Mouse (Mus musculus): ENCODE data around the gene Setd7. TPM values are rescaled to one million over a fixed set of nuclear protein-coding genes. Genes with fewer than 3 reads are reported as not detected.

Gene Setd7
- polyA plus RNA-seq, 1 experiment from 2014 or later, result 3.9 TPM

DNA sequence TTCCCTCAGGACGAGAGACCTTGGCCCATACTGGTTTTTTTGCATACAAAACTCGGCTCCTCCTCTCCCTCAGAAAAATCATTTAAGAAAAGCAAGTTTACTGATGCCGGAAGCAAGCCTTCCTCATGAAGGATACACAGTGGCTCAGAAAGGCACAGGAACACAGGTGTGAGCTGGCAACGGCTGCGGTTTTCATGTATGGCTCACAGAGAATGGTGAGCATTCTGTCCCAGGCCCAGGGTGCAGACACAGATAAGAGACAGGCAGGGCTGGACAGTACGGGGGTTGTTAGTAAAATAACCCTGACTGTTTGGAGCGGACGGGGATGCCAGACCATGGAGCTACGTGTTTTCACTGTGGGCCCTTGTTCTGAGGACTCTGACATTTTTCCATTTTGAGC lies 6.6 kb downstream of the Setd7 start:
- WGBS, result 85% methylated on average over 9 of the region's 9 CpGs
- no peak for ATAC-seq (ENCODE audit: low FRiP score)
- Histone ChIP-seq H3K4me1 (replicated peaks) (peaks cover 50% of the 10 kb centered on the region), H3K36me3 (peaks cover 13% of the 10 kb centered on the region), H3K9me3 (no peaks in the 10 kb centered on the region), H3K27me3 (no peaks in the 10 kb centered on the region), H3K27ac (peak overlapping the region; percentile 58; the same call in 1 of the 2 replicates), H3K4me3 (no peak overlapping the region), H3K4me2 (no peak overlapping the region), H3K9ac (0 out of 2 replicates have a peak overlapping the region, but pooled peaks have one; percentile 1)

DNA sequence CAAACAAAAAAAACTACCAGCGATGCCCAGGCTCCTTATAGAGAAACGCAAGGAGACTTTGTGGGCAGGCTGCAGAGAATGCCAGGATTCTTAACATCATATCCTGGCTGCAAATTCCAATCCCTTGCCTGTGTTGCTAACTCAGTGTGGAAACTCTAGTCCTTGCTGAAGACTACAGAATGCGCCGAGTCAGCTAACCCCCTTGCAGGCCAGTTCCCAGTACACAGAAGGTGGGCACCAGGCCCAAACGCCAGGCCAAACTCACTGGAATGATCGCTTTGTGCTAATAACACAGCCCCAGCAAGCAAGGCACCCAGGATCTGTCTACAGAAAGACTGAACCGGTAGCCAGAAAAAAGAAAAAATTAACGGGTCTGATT lies 7.2 kb downstream of the Setd7 start:
- Histone ChIP-seq H3K4me2 (no peak overlapping the region), H3K9ac (no peak overlapping the region; the same call in 1 of the 2 replicates), H3K4me3 (no peak overlapping the region), H3K4me1 (replicated peaks) (peaks cover 44% of the 10 kb centered on the region), H3K36me3 (peaks cover 16% of the 10 kb centered on the region), H3K27me3 (no peaks in the 10 kb centered on the region), H3K9me3 (no peaks in the 10 kb centered on the region), H3K27ac (peak overlapping the region; percentile 52; the same call in 1 of the 2 replicates)
- no peak; the same call in 1 of the 2 replicates for ATAC-seq (ENCODE audit: low FRiP score)
- 64% methylated on average over 8 of the region's 8 CpGs for WGBS

DNA sequence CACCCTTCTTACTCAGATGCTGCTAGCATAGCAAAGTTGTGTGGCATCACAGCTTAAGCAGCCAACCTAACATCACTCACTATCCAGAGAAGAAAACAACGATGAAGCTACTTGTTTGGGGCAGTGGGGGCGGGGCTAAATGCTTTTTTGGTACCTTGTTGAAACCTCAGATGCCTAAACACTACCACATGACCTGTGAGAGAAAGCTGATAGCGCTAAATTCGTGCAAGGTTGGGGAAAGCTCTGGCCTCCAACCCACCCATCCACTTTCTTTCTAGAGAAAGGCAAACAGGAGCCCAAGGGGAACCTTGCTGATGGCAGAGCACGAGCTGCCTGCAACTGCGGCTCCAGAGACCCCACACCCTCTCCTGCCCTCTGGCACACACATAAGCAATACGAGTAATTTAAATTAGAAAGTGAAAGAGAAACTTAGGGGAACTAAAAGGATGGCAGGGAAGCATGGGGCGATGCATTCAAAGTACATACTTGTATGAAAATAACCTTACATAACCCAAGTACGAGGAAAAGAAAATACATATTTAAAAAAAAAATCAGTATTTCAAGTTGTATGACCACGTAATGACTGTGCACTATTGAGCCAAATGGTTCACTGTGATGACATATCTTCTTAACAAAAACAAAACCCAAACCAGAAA lies 7.7 kb downstream of the Setd7 start:
- Histone ChIP-seq H3K9ac (no peak overlapping the region; the same call in 1 of the 2 replicates), H3K4me2 (0 out of 2 replicates have a peak overlapping the region, but pooled peaks have one; percentile 2), H3K4me1 (replicated peaks) (peaks cover 39% of the 10 kb centered on the region), H3K4me3 (no peak overlapping the region), H3K9me3 (no peaks in the 10 kb centered on the region), H3K27ac (peak overlapping the region; percentile 52; the same call in 1 of the 2 replicates), H3K36me3 (peaks cover 16% of the 10 kb centered on the region), H3K27me3 (no peaks in the 10 kb centered on the region)
- WGBS, result 61% methylated on average over 10 of the region's 10 CpGs
- no peak for ATAC-seq (ENCODE audit: low FRiP score)

DNA sequence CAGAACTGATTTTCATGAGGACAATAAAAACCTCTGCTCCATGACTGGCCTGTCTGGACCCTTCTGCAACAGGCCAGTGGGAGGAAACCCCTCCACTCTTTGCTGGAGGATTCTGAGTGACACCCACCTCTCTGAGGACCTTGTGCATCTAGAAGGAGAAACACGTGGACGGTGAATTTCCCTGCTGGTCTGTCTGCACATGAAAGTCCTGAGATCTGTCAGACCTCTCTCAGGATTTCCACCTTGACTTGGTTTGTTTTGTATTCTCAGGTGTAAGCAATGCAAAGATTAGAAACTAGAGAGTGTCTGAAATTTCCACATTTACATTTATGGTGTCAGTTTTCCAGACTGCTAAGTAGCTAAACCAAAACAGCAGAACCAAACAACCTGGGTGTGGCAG lies 8.5 kb downstream of the Setd7 start:
- Histone ChIP-seq H3K9me3 (no peaks in the 10 kb centered on the region), H3K4me2 (no peak overlapping the region), H3K27me3 (no peaks in the 10 kb centered on the region), H3K4me1 (replicated peaks) (peaks cover 37% of the 10 kb centered on the region), H3K9ac (no peak overlapping the region), H3K27ac (no peak overlapping the region), H3K36me3 (peaks cover 20% of the 10 kb centered on the region), H3K4me3 (no peak overlapping the region)
- WGBS, result 70% methylated on average over 2 of the region's 2 CpGs
- ATAC-seq (ENCODE audit: low FRiP score), result no peak

DNA sequence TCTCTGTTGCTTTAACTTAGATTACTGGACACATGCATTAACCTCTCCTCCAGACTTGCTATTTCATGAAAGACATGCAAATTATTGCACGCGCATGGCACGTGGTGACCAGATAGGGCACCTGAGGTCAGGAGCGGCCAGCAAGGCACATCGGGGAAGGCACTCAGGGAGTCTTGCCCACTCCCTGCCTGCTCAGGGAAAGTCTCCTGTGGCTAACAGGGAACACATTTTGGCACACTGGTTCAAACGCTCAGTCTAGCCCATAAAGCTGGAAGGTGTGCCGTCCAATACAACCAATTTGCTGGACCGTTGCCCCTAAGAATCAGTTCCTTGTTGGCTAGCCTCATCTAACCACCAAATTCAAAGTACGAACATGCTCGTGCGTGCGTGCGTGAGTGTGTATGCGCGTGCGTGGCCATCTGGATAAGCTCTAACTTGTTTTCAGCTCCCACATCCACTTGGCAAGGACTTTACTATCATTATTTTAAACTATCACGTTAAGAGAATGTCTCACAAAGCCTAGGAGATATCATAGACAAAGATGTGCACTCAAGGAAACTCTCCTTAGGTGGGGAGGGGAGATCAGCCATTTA lies 11.6 kb downstream of the Setd7 start:
- peaks cover 24% of the 10 kb centered on the region for H3K36me3 ChIP-seq
- no peak overlapping the region for H3K27ac ChIP-seq
- no peak overlapping the region for H3K4me2 ChIP-seq
- peaks cover 26% of the 10 kb centered on the region for H3K4me1 ChIP-seq (replicated peaks)
- WGBS, result 96% methylated on average over 17 of the region's 17 CpGs
- H3K4me3 ChIP-seq, result no peak overlapping the region
- H3K9me3 ChIP-seq, result no peaks in the 10 kb centered on the region
- no peak overlapping the region for H3K9ac ChIP-seq
- no peaks in the 10 kb centered on the region for H3K27me3 ChIP-seq
- no peak for ATAC-seq (ENCODE audit: low FRiP score)

DNA sequence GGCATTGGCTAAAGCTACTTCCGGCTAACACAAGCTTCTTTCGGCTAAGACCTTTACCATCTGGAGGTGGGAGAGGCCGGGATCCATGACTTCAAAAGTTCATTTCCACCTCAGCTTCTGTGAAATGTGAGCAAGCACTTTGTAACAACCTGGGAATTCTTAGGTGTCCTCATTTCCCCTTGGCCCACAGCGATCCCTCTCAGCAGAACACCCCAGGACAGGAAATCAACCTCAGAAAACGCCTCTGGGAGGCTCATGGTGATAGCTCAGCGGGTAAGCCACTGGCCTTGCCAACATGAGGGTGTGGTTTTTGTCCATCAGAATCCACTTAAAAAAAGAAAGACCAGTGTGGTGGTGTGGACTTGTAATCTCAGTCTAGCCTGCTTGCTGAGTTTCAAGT lies 13.1 kb downstream of the Setd7 start:
- H3K4me1 ChIP-seq (replicated peaks), result peaks cover 12% of the 10 kb centered on the region
- no peak overlapping the region for H3K9ac ChIP-seq
- no peak overlapping the region for H3K27ac ChIP-seq
- no peaks in the 10 kb centered on the region for H3K9me3 ChIP-seq
- no peak for ATAC-seq (ENCODE audit: low FRiP score)
- no peaks in the 10 kb centered on the region for H3K27me3 ChIP-seq
- H3K36me3 ChIP-seq, result peaks cover 28% of the 10 kb centered on the region
- H3K4me2 ChIP-seq, result no peak overlapping the region
- H3K4me3 ChIP-seq, result no peak overlapping the region
- 88% methylated on average over 6 of the region's 6 CpGs for WGBS

DNA sequence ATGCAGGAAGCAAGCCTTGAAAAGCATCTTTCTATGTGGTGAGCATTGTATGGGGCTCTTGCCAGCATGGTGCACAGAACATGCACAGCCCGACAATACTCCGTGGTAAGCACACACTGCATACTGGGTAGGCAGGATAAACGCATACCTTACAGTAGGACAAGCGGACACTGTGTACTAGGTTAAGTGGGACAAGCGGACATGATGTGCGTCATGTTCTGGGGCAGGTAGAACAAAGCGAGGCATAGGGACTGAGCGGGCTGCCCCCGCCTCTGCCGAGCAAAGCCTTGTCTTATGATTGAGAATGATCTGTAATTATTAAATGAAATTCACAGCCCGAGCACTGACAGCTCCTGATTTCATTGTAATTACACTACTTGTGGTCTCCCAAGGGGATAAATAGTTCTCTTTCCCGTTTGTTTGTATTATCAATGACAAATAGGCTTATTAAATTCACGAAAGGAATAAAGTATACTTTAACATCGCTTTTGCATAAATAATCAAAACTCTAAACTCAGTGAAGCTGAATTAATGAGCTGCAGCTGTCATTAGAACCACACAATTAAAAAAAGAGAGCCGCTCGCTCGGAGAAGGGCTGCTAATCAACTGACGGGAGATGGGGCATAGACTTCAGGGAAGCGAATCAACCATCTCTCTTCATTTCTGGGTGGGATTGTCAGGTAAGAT lies 16.1 kb downstream of the Setd7 start:
- peak; percentile 60; the same call in 1 of the 2 replicates for ATAC-seq (ENCODE audit: low FRiP score)
- H3K27me3 ChIP-seq, result no peaks in the 10 kb centered on the region
- 62% methylated on average over 19 of the region's 19 CpGs for WGBS
- H3K9ac ChIP-seq, result no peak overlapping the region
- no peaks in the 10 kb centered on the region for H3K9me3 ChIP-seq
- H3K4me3 ChIP-seq, result no peak overlapping the region
- H3K4me2 ChIP-seq, result 0 out of 2 replicates have a peak overlapping the region, but pooled peaks have one; percentile 4
- H3K27ac ChIP-seq, result peak overlapping the region; percentile 75
- peaks cover 54% of the 10 kb centered on the region for H3K36me3 ChIP-seq
- peaks cover 7% of the 10 kb centered on the region for H3K4me1 ChIP-seq (replicated peaks)

DNA sequence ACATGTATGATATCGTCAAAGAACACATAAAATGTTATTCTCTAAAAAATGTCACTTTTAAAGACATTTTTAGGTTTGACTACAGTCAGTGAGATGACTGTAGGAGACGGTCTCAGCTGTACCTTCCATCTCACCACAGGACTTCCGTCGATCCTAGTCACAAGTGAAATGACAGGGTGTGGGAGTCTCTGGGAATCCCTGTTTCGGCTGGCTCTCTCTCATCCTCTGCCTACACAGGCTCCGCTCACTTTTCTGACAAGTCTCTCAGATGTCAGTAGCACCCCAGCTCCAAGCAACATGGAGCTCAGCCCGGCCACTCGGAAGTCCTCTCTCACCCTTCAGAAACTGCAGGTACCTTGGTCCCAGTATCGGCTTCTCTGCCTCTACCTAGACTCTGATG lies 20.0 kb downstream of the Setd7 start:
- Histone ChIP-seq H3K9ac (no peak overlapping the region), H3K36me3 (peaks cover 64% of the 10 kb centered on the region)
- WGBS, result 96% methylated on average over 9 of the region's 9 CpGs

DNA sequence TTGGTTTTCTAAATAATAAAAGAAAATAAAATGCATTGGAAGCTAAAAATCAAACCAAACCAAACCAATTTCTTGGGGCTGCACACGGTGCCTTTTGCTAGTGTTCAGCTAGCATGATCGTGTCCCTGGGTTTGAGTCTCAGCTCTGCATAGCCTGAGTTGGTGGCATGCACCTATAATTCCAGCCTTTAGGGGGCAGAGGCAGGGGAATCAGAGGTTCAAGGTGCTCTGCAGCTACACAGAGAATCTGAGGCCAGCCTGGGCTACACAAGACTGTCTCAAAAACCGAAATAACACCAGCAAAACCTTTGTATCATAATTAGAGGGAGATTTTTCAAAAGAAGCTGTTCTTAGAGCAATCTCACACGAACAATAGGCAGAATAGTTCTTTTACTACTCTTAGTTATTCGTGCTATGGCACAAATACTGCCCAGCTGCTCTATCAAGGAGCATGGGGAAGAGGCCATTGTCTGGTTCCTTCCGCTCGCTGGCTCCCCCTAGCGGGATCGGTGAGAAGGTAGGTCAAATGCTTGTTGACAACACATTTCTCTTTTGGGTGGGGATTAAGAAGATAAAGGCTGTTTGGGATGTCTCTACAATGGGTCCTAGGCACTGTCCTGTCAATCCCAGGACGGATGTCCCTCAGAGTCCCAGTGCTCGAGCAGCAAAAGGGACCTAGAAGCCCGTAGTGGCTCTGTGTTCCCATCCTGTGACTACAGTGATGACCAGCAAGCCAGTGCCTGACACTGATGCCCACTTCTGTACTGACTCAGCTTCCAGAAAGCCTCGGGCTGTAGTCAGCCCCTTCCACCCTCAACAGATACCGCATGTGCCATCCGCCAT lies 20.9 kb downstream of the Setd7 start:
- 60% methylated on average over 15 of the region's 15 CpGs for WGBS
- ATAC-seq (ENCODE audit: low FRiP score), result no peak

More for the DNA sequence above, 20.0 kb downstream of the Setd7 start:
- no peak overlapping the region for H3K27ac ChIP-seq
- ATAC-seq (ENCODE audit: low FRiP score), result no peak
- no peaks in the 10 kb centered on the region for H3K27me3 ChIP-seq
- no peak overlapping the region for H3K4me3 ChIP-seq
- no peak overlapping the region for H3K4me2 ChIP-seq
- peaks cover 7% of the 10 kb centered on the region for H3K4me1 ChIP-seq (replicated peaks)
- H3K9me3 ChIP-seq, result no peaks in the 10 kb centered on the region

DNA sequence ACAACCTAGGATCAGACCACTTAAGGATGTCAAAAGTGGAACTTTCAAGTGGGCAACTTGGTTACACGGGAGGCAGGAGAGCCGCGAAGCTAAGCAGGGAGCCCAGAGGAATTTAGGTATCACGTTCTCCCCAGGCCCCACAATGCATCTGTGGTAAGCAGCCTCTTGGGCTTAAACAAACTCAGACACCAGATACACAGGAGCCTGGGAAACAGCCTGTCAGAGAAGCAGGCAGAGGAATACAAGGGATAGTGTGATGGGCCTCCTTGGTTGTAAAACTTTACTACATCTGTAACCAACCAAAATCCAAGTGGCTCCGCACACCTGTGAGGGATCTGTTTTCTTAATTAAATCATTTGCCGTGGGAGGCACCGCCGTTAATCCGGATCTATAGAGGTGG lies 26.7 kb downstream of the Setd7 start:
- Histone ChIP-seq H3K9me3 (no peaks in the 10 kb centered on the region), H3K36me3 (peaks cover 85% of the 10 kb centered on the region), H3K4me1 (replicated peaks) (peaks cover 12% of the 10 kb centered on the region), H3K4me3 (no peak overlapping the region), H3K27me3 (no peaks in the 10 kb centered on the region), H3K27ac (no peak overlapping the region), H3K4me2 (no peak overlapping the region), H3K9ac (no peak overlapping the region)
- WGBS, result 91% methylated on average over 9 of the region's 9 CpGs
- ATAC-seq (ENCODE audit: low FRiP score), result no peak

More for the DNA sequence above, 20.9 kb downstream of the Setd7 start:
- H3K36me3 ChIP-seq, result peaks cover 71% of the 10 kb centered on the region
- H3K27me3 ChIP-seq, result no peaks in the 10 kb centered on the region
- H3K4me2 ChIP-seq, result no peak overlapping the region
- peaks cover 7% of the 10 kb centered on the region; the same call in 1 of the 2 replicates for H3K4me1 ChIP-seq (replicated peaks)
- H3K9ac ChIP-seq, result no peak overlapping the region
- no peak overlapping the region for H3K27ac ChIP-seq
- no peaks in the 10 kb centered on the region for H3K9me3 ChIP-seq
- H3K4me3 ChIP-seq, result no peak overlapping the region

DNA sequence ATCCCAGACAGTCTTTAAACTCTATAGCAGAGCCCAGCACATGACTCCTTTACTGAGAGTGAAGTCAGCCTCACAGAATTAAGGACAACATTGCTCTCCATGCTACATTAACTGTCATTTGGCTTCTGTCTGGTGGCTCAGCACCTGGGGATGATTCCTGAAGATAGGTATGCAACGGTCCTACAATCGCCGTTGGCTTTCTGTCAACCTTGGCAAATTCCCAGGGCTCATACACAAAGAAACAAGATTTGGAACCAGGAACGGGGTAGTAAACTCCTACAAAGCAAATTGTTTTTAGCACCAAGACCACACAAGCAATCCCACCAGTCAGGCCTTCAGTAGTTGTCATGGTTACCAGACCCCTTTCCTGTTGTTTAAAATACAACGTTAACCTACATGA lies 27.1 kb downstream of the Setd7 start:
- Histone ChIP-seq H3K4me3 (no peak overlapping the region), H3K27ac (no peak overlapping the region), H3K27me3 (no peaks in the 10 kb centered on the region), H3K9ac (no peak overlapping the region), H3K4me1 (replicated peaks) (peaks cover 12% of the 10 kb centered on the region), H3K4me2 (no peak overlapping the region), H3K36me3 (peaks cover 85% of the 10 kb centered on the region), H3K9me3 (no peaks in the 10 kb centered on the region)
- 83% methylated on average over 5 of the region's 5 CpGs for WGBS
- no peak for ATAC-seq (ENCODE audit: low FRiP score)

DNA sequence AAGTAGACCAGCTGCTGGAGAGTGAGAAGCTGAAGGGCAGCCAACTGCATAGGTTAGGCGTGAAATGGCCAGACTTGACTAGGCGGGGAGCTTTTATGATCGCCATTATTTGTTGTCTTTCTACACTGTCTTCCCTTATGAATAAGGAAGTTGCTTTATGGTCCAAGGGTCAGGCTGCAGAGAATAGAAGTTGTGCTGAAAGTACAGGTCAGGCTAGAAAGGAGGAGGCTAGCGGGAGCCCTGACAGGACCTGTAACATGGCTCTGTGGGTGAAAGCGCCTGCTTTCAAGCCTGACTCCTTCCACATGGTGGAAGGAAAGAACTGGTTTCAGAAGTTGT lies 28.4 kb downstream of the Setd7 start:
- no peaks in the 10 kb centered on the region for H3K9me3 ChIP-seq
- H3K9ac ChIP-seq, result no peak overlapping the region
- peak overlapping the region; percentile 79 for H3K27ac ChIP-seq
- H3K4me2 ChIP-seq, result no peak overlapping the region; the same call in 1 of the 2 replicates
- no peaks in the 10 kb centered on the region for H3K27me3 ChIP-seq
- ATAC-seq (ENCODE audit: low FRiP score), result no peak
- no peak overlapping the region for H3K4me3 ChIP-seq
- H3K36me3 ChIP-seq, result peaks cover 84% of the 10 kb centered on the region
- 67% methylated on average over 5 of the region's 5 CpGs for WGBS
- H3K4me1 ChIP-seq (replicated peaks), result peaks cover 12% of the 10 kb centered on the region

Data from hindbrain, embryonic 13.5 days (tissue).